Mouse (Mus musculus): ENCODE results near the gene Stx8. TPM values are rescaled to one million over a fixed set of nuclear protein-coding genes. Genes with fewer than 3 reads are reported as not detected.

The Stx8 gene
- polyA plus RNA-seq, 2 experiments from 2014 or later = 51.2 to 57.7 TPM

- no peak for ATAC-seq
Measured at GRCm38 (mm10) chr11:68089885-68090592, 124.0 kb downstream of the Stx8 start.

- ATAC-seq = peak; percentile 85
Measured at GRCm38 (mm10) chr11:68091975-68092759, 126.2 kb downstream of the Stx8 start.

- ATAC-seq = no peak
Measured at GRCm38 (mm10) chr11:68101598-68101997, 135.6 kb downstream of the Stx8 start.

- ATAC-seq = no peak
Measured at GRCm38 (mm10) chr11:68103480-68103879, 137.5 kb downstream of the Stx8 start.

GRCm38 (mm10) chr11:68106053-68106452 lies 140.1 kb downstream of the Stx8 start:
- ATAC-seq = no peak

GRCm38 (mm10) chr11:68113454-68114100 lies 147.6 kb downstream of the Stx8 start:
- no peak for ATAC-seq

- no peak for ATAC-seq
Measured at GRCm38 (mm10) chr11:68114202-68114601, 148.2 kb downstream of the Stx8 start.

- ATAC-seq = no peak
Measured at GRCm38 (mm10) chr11:68116157-68116556, 150.2 kb downstream of the Stx8 start.

GRCm38 (mm10) chr11:68117878-68118660 lies 152.1 kb downstream of the Stx8 start:
- ATAC-seq = no peak

- no peak for ATAC-seq
Measured at GRCm38 (mm10) chr11:68118679-68119078, 152.7 kb downstream of the Stx8 start.

- no peak for ATAC-seq
Measured at GRCm38 (mm10) chr11:68119136-68119535, 153.1 kb downstream of the Stx8 start.

GRCm38 (mm10) chr11:68121260-68121659 lies 155.3 kb downstream of the Stx8 start:
- no peak for ATAC-seq

GRCm38 (mm10) chr11:68121660-68122059 lies 155.7 kb downstream of the Stx8 start:
- no peak for ATAC-seq

- peak; percentile 47 for ATAC-seq
Measured at GRCm38 (mm10) chr11:68126071-68126470, 160.1 kb downstream of the Stx8 start.

- no peak for ATAC-seq
Measured at GRCm38 (mm10) chr11:68134494-68134893, 168.5 kb downstream of the Stx8 start.

- peak; percentile 54 for ATAC-seq
Measured at GRCm38 (mm10) chr11:68135350-68135749, 169.4 kb downstream of the Stx8 start.

GRCm38 (mm10) chr11:68136687-68137086 lies 170.7 kb downstream of the Stx8 start:
- no peak for ATAC-seq

GRCm38 (mm10) chr11:68142296-68142695 lies 176.3 kb downstream of the Stx8 start:
- no peak for ATAC-seq

GRCm38 (mm10) chr11:68144235-68145065 lies 178.5 kb downstream of the Stx8 start:
- ATAC-seq = no peak

GRCm38 (mm10) chr11:68145066-68145585 lies 179.1 kb downstream of the Stx8 start:
- no peak for ATAC-seq
